Mouse (Mus musculus) cortical plate, adult 2 months (tissue): ENCODE measurements at regions not wholly inside any gene's neighbourhood (a gene's known extent, or its start where the extent isn't known, plus 50 kb on each side); places are given as distances from the start of the nearest gene placed in this dataset.

Experiments used
- H3K27ac ChIP-seq: fragments of 200-500 bp; 2 replicates; pipeline ENCODE4 v1.5.1; 2012; ENCODE audit warnings: low read length, control low read depth, inconsistent platforms; ENCODE audit not compliant: insufficient read depth
- H3K4me1 ChIP-seq: fragments of 200-500 bp; 2 replicates; pipeline ENCODE4 v1.6.1; 2011; ENCODE audit warnings: low read length; ENCODE audit not compliant: control insufficient read depth, insufficient read depth
- H3K4me3 ChIP-seq: fragments of 200-500 bp; 2 replicates; pipeline ENCODE4 v1.5.1; 2011; ENCODE audit warnings: mild to moderate bottlenecking, low read length, control low read depth; ENCODE audit not compliant: insufficient read depth
- CTCF ChIP-seq: fragments of 200-500 bp; IDR thresholded peaks from 2 replicates; pipeline ENCODE4 v1.5.1; 2011; ENCODE audit warnings: mild to moderate bottlenecking, control low read depth, low read length; ENCODE audit not compliant: insufficient read depth; ENCODE audit errors: extremely low read depth
- POLR2A ChIP-seq: fragments of 200-500 bp; IDR thresholded peaks from 2 replicates; pipeline ENCODE4 v1.6.1; 2011; ENCODE audit warnings: mild to moderate bottlenecking, low read length, control low read depth; ENCODE audit not compliant: insufficient read depth; ENCODE audit errors: extremely low read depth

GRCm38 (mm10) chr16:20803278-20803930, 69.1 kb upstream of the Thpo start:
- no peak overlapping the region for H3K4me3 ChIP-seq
- TF ChIP-seq POLR2A = no peak
- TF ChIP-seq CTCF = no peak
- no peak overlapping the region for H3K27ac ChIP-seq
- no peaks in the 10 kb centered on the region for H3K4me1 ChIP-seq

- Histone ChIP-seq H3K27ac (no peak overlapping the region), H3K4me1 (no peaks in the 10 kb centered on the region), H3K4me3 (no peak overlapping the region)
- no peak for TF ChIP-seq CTCF
- no peak for TF ChIP-seq POLR2A
Measured at GRCm38 (mm10) chr16:20802724-20803123, 68.4 kb upstream of the Thpo start.

- Histone ChIP-seq H3K27ac (no peak overlapping the region), H3K4me1 (no peaks in the 10 kb centered on the region)
- TF ChIP-seq CTCF = no peak
- no peak for TF ChIP-seq POLR2A
Measured at GRCm38 (mm10) chr16:20800038-20800437, 65.7 kb upstream of the Thpo start.

GRCm38 (mm10) chr16:20798115-20798514, 63.8 kb upstream of the Thpo start:
- Histone ChIP-seq H3K4me3 (no peak overlapping the region), H3K4me1 (no peaks in the 10 kb centered on the region), H3K27ac (no peak overlapping the region)
- TF ChIP-seq POLR2A = no peak
- no peak for TF ChIP-seq CTCF

More at GRCm38 (mm10) chr16:20800038-20800437, 65.7 kb upstream of the Thpo start:
- H3K4me3 ChIP-seq = no peak overlapping the region

GRCm38 (mm10) chr16:20794721-20795120, 60.4 kb upstream of the Thpo start:
- H3K4me3 ChIP-seq = no peak overlapping the region
- H3K4me1 ChIP-seq = no peaks in the 10 kb centered on the region
- no peak overlapping the region for H3K27ac ChIP-seq
- TF ChIP-seq POLR2A (no peak), CTCF (no peak)
